Mouse (Mus musculus): Measurements from ENCODE around the gene C2cd3. TPM values are rescaled to one million over a fixed set of nuclear protein-coding genes. Genes with fewer than 3 reads are reported as not detected.

The C2cd3 gene
- total and polyA plus RNA-seq, 3 experiments: 8.5 to 23.5 TPM; not detected in 1

DNA sequence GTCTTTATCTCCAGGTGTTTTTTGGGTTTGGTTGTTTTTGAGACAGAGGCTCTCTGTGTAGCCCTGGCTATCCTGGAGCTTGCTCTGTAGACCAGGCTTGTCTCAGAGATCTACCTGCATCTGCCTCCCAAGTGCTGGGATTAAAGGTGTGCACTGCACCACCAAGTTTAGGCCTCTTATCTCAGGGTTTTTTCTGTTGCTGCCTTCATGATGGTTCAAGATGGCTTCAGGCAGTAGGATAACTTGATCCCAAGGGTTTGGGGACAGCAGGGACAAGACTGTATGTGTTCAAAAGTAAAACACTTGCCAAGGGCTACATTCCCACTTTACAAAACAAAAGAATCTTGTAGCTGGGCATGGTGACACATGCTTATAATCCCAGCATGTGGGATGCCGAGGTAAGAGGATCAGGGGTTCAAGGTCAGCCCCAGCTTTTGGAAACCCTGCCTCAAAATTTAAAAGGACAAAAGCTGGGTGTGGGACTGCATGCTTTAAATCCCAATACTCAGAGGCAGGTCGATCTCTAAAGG, 129.9 kb downstream of the C2cd3 start:
- peak; percentile 52 for DNase-seq (ENCODE audit: low read depth, low spot score)
- Histone ChIP-seq H3K4me1 (ENCODE audit: control insufficient read depth in 1 of 2, insufficient read depth in 2 of 2, low read length in 2 of 2) (peaks cover 0 to 9% of the 10 kb centered on the region in 2 experiments; a peak in 1 of 4 replicates), H3K9ac (ENCODE audit: control insufficient read depth, low read depth, low read length, poor library complexity, severe bottlenecking) (no peak overlapping the region), H3K4me3 (ENCODE audit: control insufficient read depth in 1 of 2, insufficient read depth in 1 of 2, low read depth in 2 of 2, low read length in 2 of 2) (no peak overlapping the region), H3K79me2 (ENCODE audit: control insufficient read depth, insufficient read depth, low read length, poor library complexity) (no peaks in the 10 kb centered on the region), H3K9me3 (replicated peaks; ENCODE audit: insufficient read depth, low read length) (no peaks in the 10 kb centered on the region), H3K36me3 (ENCODE audit: control insufficient read depth in 1 of 2, insufficient read depth in 2 of 2, low read length in 2 of 2) (no peaks in the 10 kb centered on the region; a peak in 2 of 4 replicates), H3K27ac (ENCODE audit: control insufficient read depth, low read depth, low read length) (no peak overlapping the region), H3K27me3 (ENCODE audit: control insufficient read depth in 1 of 2, insufficient read depth in 2 of 2, low read length in 2 of 2) (no peaks in the 10 kb centered on the region)
- TF ChIP-seq CHD2 (IDR thresholded peaks at IDR 0.05; ENCODE audit: low read length) (peak; percentile 6; the same call in 1 of the 2 replicates), JUND (IDR thresholded peaks at IDR 0.05; ENCODE audit: low read depth, low read length) (no peak), POLR2AphosphoS2 (IDR thresholded peaks at IDR 0.05; ENCODE audit: low read length) (peak; percentile 30; the same call in 1 of the 2 replicates)

DNA sequence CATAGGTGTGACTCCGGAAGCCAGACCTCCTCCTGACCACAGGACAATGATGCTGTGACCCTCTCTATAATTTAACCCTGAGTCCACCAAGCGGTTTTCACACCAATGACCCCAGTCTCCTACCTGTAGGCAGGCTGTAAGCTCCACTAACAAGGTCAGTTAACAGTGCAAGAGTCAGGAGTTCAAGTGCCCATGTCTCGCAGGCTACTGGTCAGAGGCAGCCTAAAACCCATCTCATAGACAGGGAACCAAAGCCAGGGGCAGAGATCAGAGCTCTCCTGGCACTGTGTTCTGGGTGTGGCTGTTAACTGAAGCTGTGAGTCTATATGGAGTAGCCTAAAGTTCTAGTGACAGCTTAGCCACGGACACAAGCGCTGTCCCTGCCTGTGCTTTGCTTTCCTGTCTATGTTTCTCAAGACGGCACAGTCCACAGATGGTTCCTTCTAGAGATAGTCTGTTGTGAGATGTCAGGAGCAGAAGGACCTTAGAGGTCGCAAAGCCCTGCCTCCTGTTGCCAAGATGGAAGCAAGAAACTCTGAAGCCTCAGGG, 130.4 kb downstream of the C2cd3 start:
- Histone ChIP-seq H3K9me3 (replicated peaks; ENCODE audit: insufficient read depth, low read length) (no peaks in the 10 kb centered on the region), H3K27me3 (ENCODE audit: control insufficient read depth in 1 of 2, insufficient read depth in 2 of 2, low read length in 2 of 2) (no peaks in the 10 kb centered on the region), H3K9ac (ENCODE audit: control insufficient read depth, low read depth, low read length, poor library complexity, severe bottlenecking) (no peak overlapping the region), H3K79me2 (ENCODE audit: control insufficient read depth, insufficient read depth, low read length, poor library complexity) (no peaks in the 10 kb centered on the region), H3K36me3 (ENCODE audit: control insufficient read depth in 1 of 2, insufficient read depth in 2 of 2, low read length in 2 of 2) (no peaks in the 10 kb centered on the region; a peak in 2 of 4 replicates), H3K4me1 (ENCODE audit: control insufficient read depth in 1 of 2, insufficient read depth in 2 of 2, low read length in 2 of 2) (peaks cover 0 to 7% of the 10 kb centered on the region in 2 experiments; a peak in 1 of 4 replicates), H3K27ac (ENCODE audit: control insufficient read depth, low read depth, low read length) (no peak overlapping the region), H3K4me3 (ENCODE audit: control insufficient read depth in 1 of 2, insufficient read depth in 1 of 2, low read depth in 2 of 2, low read length in 2 of 2) (no peak overlapping the region)
- TF ChIP-seq EP300 (IDR thresholded peaks at IDR 0.05; ENCODE audit: low read depth in 1 of 2, low read length in 2 of 2) (no peak), POLR2AphosphoS5 (IDR thresholded peaks at IDR 0.05; ENCODE audit: borderline replicate concordance, low read depth, low read length) (no peak; the same call in 1 of the 2 replicates), SIN3A (IDR thresholded peaks at IDR 0.05; ENCODE audit: low read length) (no peak), POLR2A (IDR thresholded peaks at IDR 0.05; ENCODE audit: control insufficient read depth in 1 of 2, insufficient read depth in 1 of 2, low read depth in 1 of 2, low read length in 2 of 2, poor library complexity in 1 of 2) (peak; percentile 19 to 36; a peak in 2 of 4 replicates), MXI1 (IDR thresholded peaks at IDR 0.05; ENCODE audit: low read depth, low read length) (no peak), ZMIZ1 (IDR thresholded peaks at IDR 0.05; ENCODE audit: low read depth, low read length) (peak; percentile 57; the same call in 1 of the 2 replicates), CTCF (IDR thresholded peaks at IDR 0.05 in 2 of 3, conservative IDR thresholded peaks at IDR 0.05 in 1 of 3; ENCODE audit: control insufficient read depth in 1 of 3, insufficient read depth in 1 of 3, low read depth in 2 of 3, low read length in 3 of 3, poor library complexity in 1 of 3, severe bottlenecking in 1 of 3) (no peak), USF1 (IDR thresholded peaks at IDR 0.05; ENCODE audit: low read depth, low read length) (no peak), BHLHE40 (IDR thresholded peaks at IDR 0.05; ENCODE audit: borderline replicate concordance, low read depth, low read length) (0 out of 2 replicates have a peak, but pooled peaks have one; percentile 3), ETS1 (IDR thresholded peaks at IDR 0.05; ENCODE audit: low read depth, low read length) (no peak), TBP (IDR thresholded peaks at IDR 0.05; ENCODE audit: low read depth, low read length) (no peak), SMC3 (IDR thresholded peaks at IDR 0.05; ENCODE audit: low read depth, low read length) (no peak; the same call in 1 of the 2 replicates), POLR2AphosphoS2 (IDR thresholded peaks at IDR 0.05; ENCODE audit: low read length) (peak; percentile 70), MYB (IDR thresholded peaks at IDR 0.05; ENCODE audit: low read depth, low read length) (no peak), CHD2 (IDR thresholded peaks at IDR 0.05; ENCODE audit: low read length) (0 out of 2 replicates have a peak, but pooled peaks have one; percentile 34)
- DNase-seq (ENCODE audit: low read depth, low spot score): peak; percentile 53
